Mouse (Mus musculus) right cerebral cortex, postnatal 14 days (tissue): ENCODE measurements around the gene Dyrk2.
A peak's percentile ranks its signal among the peaks of the same experiment; 100 is the strongest.

ENCODE experiments used
- DNase-seq: peaks from one replicate; pipeline ENCODE4 v3.0.0; 2022

Gene Dyrk2

GRCm38 (mm10) chr10:118870201-118870980 lies at the start of gene Dyrk2:
Gene Dyrk2, minus strand, starts transcription at chr10:118870209.
- no peak for DNase-seq

- DNase-seq = no peak
Observed at GRCm38 (mm10) chr10:118902625-118903024, 32.6 kb upstream of the Dyrk2 start.

- DNase-seq = no peak
Observed at GRCm38 (mm10) chr10:118893645-118894044, 23.6 kb upstream of the Dyrk2 start.

GRCm38 (mm10) chr10:118884126-118884525 lies 14.1 kb upstream of the Dyrk2 start:
- no peak for DNase-seq

GRCm38 (mm10) chr10:118883317-118883716 lies 13.3 kb upstream of the Dyrk2 start:
- no peak for DNase-seq

- DNase-seq = no peak
Observed at GRCm38 (mm10) chr10:118882258-118882885, 12.4 kb upstream of the Dyrk2 start.

- no peak for DNase-seq
Observed at GRCm38 (mm10) chr10:118880776-118881175, 10.8 kb upstream of the Dyrk2 start.

- DNase-seq = no peak
Observed at GRCm38 (mm10) chr10:118872196-118872595, 2.2 kb upstream of the Dyrk2 start.

- peak; percentile 66 for DNase-seq
Observed at GRCm38 (mm10) chr10:118869591-118870001, 413 bp downstream of the Dyrk2 start.

- DNase-seq = peak; percentile 89
Observed at GRCm38 (mm10) chr10:118868601-118869590, 1.1 kb downstream of the Dyrk2 start.

- DNase-seq = peak; percentile 49
Observed at GRCm38 (mm10) chr10:118867896-118868600, 2.0 kb downstream of the Dyrk2 start.

GRCm38 (mm10) chr10:118867304-118867895 lies 2.6 kb downstream of the Dyrk2 start:
- DNase-seq = no peak

- no peak for DNase-seq
Observed at GRCm38 (mm10) chr10:118864976-118865375, 5.0 kb downstream of the Dyrk2 start.

- DNase-seq = no peak
Observed at GRCm38 (mm10) chr10:118863611-118864010, 6.4 kb downstream of the Dyrk2 start.

- DNase-seq = no peak
Observed at GRCm38 (mm10) chr10:118862233-118862632, 7.8 kb downstream of the Dyrk2 start.

- no peak for DNase-seq
Observed at GRCm38 (mm10) chr10:118861234-118862025, 8.6 kb downstream of the Dyrk2 start.

- DNase-seq = no peak
Observed at GRCm38 (mm10) chr10:118859655-118860054, 10.4 kb downstream of the Dyrk2 start.

- no peak for DNase-seq
Observed at GRCm38 (mm10) chr10:118854641-118855040, 15.4 kb downstream of the Dyrk2 start.

- DNase-seq = no peak
Observed at GRCm38 (mm10) chr10:118852554-118852953, 17.5 kb downstream of the Dyrk2 start.

GRCm38 (mm10) chr10:118848501-118848900 lies 21.5 kb downstream of the Dyrk2 start:
- no peak for DNase-seq

GRCm38 (mm10) chr10:118846991-118847545 lies 22.9 kb downstream of the Dyrk2 start:
- no peak for DNase-seq
